Mouse (Mus musculus) spleen, postnatal 0 days (tissue): ENCODE data around the gene Fam185a. TPM values are rescaled to one million over a fixed set of nuclear protein-coding genes. Genes with fewer than 3 reads are reported as not detected.

ENCODE experiments used
- polyA plus RNA-seq: library from polyadenylated mRNA; unstranded; fragments of >200 nt; fragmentation: Nextera tagmentation; extraction: Ambion mirVana; gene quantifications from 2 replicates; pipeline ENCODE4 v1.2.1, GENCODE M21; 2015

Fam185a gene
- 4.2 and 5.1 TPM in 2 replicates for polyA plus RNA-seq

GRCm38 (mm10) chr5:21424614-21425602 lies at the start of gene Fam185a, which contains the start of gene Ccdc146:
Gene Fam185a (plus strand): TSS chr5:21424958.
Gene Ccdc146 (minus strand): TSS chr5:21424677.

Other genes starting within 250 kb of the Fam185a start
- gene Gsap, start 238.7 kb upstream of the Fam185a start, polyA plus RNA-seq, result 6.7 and 7.6 TPM in 2 replicates
- 9.3 and 10.7 TPM in 2 replicates for gene Fgl2, start 52.3 kb upstream of the Fam185a start, polyA plus RNA-seq
- gene Ccdc146, start 281 bp upstream of the Fam185a start, polyA plus RNA-seq, result 0.18 and 0.21 TPM in 2 replicates
- gene Lrrc17, start 118.6 kb downstream of the Fam185a start, polyA plus RNA-seq, result 6.1 and 9.9 TPM in 2 replicates
- gene Fbxl13, start 220.7 kb downstream of the Fam185a start, polyA plus RNA-seq, result 0.11 TPM in 1 of 2 replicates, not detected in the other
- gene Armc10, start 220.9 kb downstream of the Fam185a start, polyA plus RNA-seq, result 15.1 and 16.8 TPM in 2 replicates